In genomic region chr7:84689251-84690100, GRCm38 (mm10) we compare ENCODE assay signal across 8 mouse cellular contexts. TPM values are rescaled to one million over a fixed set of nuclear protein-coding genes. Genes with fewer than 3 reads are reported as not detected.
A peak's percentile ranks its signal among the peaks of the same experiment; 100 is the strongest.
DNase-seq lines count a peak whose midpoint lies in the region; ATAC-seq lines count a peak whose summit lies in the region.

Gene Zfand6, minus strand, starts transcription at chr7:84689959.

- no peaks in the 10 kb centered on the region for H3K9me3 ChIP-seq in hindbrain, embryonic 15.5 days

- no peaks in the 10 kb centered on the region for H3K27me3 ChIP-seq in hindbrain, embryonic 15.5 days

- peaks cover 18% of the 10 kb centered on the region for H3K4me1 ChIP-seq in hindbrain, embryonic 15.5 days (replicated peaks)

- H3K4me2 ChIP-seq in hindbrain, embryonic 15.5 days = peak within 1 kb of the TSS; percentile 79

- H3K4me3 ChIP-seq in hindbrain, embryonic 15.5 days = peak within 1 kb of the TSS; percentile 96

- peak; percentile 96 for DNase-seq in R1 (ENCODE audit: low read depth, low spot score)
- peak; percentile 99 to 100 for DNase-seq in cerebellum, postnatal 25 days
- DNase-seq in frontal cortex, postnatal 36 days (ENCODE audit: low spot score in 2 of 2) = peak; percentile 98 to 99
- DNase-seq in left cerebral cortex, adult 11 months (ENCODE audit: low spot score) = peak; percentile 97
- peak; percentile 98 to 99 for DNase-seq in lung, postnatal 4 days
- DNase-seq in retina, postnatal 7 days (ENCODE audit: low read depth, low spot score) = peak; percentile 94
- DNase-seq in urinary bladder, adult 2 months (ENCODE audit: low spot score) = peak; percentile 97

- ATAC-seq in hindbrain, embryonic 15.5 days (ENCODE audit: low FRiP score, low read depth) = peak; percentile 99

- under 1% methylated on average over 77 of the region's 87 CpGs for WGBS in hindbrain, embryonic 15.5 days

- peak within 1 kb of the TSS; percentile 79 for H3K27ac ChIP-seq in hindbrain, embryonic 15.5 days (replicated peaks)

- H3K9ac ChIP-seq in hindbrain, embryonic 15.5 days = peak within 1 kb of the TSS; percentile 57

- no peaks in the 10 kb centered on the region for H3K36me3 ChIP-seq in hindbrain, embryonic 15.5 days

RNA-seq across cellular contexts. Expression of gene Zfand6, which starts in this region (rescaled TPM):
- 181 and 183 TPM in 2 replicates for polyA plus RNA-seq in hindbrain, embryonic 15.5 days (2015; fragmentation: Nextera tagmentation; extraction: Ambion mirVana)
- polyA plus RNA-seq in urinary bladder, adult 2 months (2012; rRNA removed) = 119 and 181 TPM in 2 replicates

Comparison
In these comparisons a context has a peak if more than half of its experiments do, and no peak if none do; other contexts are left out.
1. Peak in every context shown above with its lines: DNase-seq, ATAC-seq, H3K4me3 ChIP-seq and H3K27ac ChIP-seq.